Mouse (Mus musculus) adrenal gland, adult 18-20 months (tissue): ENCODE data around the gene Timeless. TPM values are rescaled to one million over a fixed set of nuclear protein-coding genes. Genes with fewer than 3 reads are reported as not detected.
"Not testable (repeated sequence)": the region's sequence is repeated elsewhere in the genome, so short reads cannot be mapped to it uniquely, and the experiment has no call there.

Experiments used
- DNase-seq, 2 experiments: peaks; one replicate each; pipeline ENCODE4 v3.0.0; 2021 to 2022; ENCODE audit warnings: low spot score in 2 of 2
- long read RNA-seq, 2 experiments: library from polyadenylated mRNA; stranded (forward); transcript quantifications; one replicate each; pipeline ENCODE4 v2.0.0; 2021
- total RNA-seq, 2 experiments: library from RNA; stranded (reverse); gene quantifications; 1 replicate in 1 of 2; 2 replicates in 1 of 2; pipeline ENCODE4 v1.2.3; 2021

Gene Timeless
- 1 to 10 TPM; 3.9 to 5.4 TPM for total RNA-seq
- long read RNA-seq, experiment 1, full-length matches to known transcripts = 2 of 3 reads
- long read RNA-seq, experiment 1, partial matches to known transcripts = 0 of 3 reads
- long read RNA-seq, experiment 1, other reads (novel, unspliced or antisense) = 1 of 3 reads
- long read RNA-seq, experiment 2, full-length matches to known transcripts = 7 of 17 reads
- long read RNA-seq, experiment 2, partial matches to known transcripts = 8 of 17 reads
- long read RNA-seq, experiment 2, other reads (novel, unspliced or antisense) = 2 of 17 reads

GRCm38 (mm10) chr10:128231697-128232419 is at the start of gene Timeless:
TSS of gene Timeless (plus strand) at chr10:128232065.
- peak; percentile 91 to 92 for DNase-seq

DNA sequence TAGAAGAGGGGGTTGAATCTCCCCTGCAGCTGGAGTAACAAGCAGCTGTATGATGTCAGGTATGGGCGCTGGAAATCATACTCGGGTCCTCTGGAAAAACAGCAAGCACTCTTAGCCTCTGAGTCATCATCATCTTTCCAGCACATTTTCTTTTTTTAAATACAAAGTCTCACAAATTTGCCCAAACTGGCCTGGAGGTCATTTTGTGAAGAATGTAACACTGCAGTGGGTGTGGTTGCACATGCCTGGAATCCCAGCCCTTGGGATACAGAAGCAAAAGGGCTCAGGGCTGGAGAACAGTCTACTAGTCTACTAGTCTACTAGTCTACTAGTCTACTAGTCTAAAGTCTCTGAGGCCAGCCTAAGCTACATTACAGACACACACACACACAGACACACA is 47.6 kb upstream of the Timeless start:
- DNase-seq = no peak

DNA sequence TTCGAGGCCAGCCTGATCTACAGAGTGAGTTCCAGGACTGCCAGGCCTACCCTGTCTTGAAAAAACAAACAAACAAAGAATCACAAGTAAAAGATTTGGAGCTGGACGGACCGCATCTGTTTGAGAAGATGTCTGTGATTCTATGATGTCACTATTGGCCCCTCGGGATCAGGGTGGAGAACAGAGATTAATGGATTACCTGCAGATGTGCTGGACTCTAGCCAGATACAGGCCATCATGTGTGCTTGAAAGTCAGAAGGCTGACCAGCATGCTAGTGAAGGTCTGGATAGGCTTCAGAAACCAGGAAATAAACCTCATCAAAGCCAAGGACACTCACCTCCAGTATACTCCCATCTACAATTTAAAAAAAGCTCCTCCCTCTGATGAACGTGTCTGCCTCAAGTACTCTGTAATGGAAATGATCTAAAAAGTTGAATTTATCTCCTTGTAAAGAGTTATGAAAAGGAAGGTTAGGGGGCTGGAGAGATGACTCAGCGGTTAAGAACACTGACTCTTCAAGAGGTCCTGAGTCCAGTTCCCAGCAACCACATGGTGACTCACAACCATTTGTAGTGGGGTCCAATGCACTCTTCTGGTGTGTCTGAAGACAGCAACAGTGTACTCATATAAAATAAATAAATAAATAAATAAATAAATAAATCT is 46.5 kb upstream of the Timeless start:
- no peak for DNase-seq

- peak; percentile 78 to 79 for DNase-seq
Observed at GRCm38 (mm10) chr10:128185959-128186358, 45.9 kb upstream of the Timeless start.

DNA sequence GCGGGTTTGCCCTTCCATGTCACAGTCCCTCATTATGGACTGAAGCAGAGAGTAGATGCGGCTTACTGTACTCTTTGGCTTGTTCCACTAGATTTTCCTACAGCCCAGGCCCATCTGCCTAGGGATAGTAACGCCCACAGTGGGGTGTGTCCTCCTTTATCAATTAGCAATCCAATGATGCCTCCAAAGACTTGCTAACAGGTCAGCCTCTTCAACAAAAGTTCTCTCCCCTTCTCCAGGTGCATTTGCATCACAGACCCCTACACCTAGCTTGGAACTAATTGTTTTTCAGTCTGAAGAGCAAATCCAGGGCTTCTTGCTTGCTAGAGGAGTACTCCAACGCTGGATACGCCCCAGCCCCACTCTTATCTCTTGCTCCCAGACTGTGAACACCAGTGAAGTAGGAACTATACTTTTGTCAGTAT is 44.7 kb upstream of the Timeless start:
- no peak for DNase-seq

DNA sequence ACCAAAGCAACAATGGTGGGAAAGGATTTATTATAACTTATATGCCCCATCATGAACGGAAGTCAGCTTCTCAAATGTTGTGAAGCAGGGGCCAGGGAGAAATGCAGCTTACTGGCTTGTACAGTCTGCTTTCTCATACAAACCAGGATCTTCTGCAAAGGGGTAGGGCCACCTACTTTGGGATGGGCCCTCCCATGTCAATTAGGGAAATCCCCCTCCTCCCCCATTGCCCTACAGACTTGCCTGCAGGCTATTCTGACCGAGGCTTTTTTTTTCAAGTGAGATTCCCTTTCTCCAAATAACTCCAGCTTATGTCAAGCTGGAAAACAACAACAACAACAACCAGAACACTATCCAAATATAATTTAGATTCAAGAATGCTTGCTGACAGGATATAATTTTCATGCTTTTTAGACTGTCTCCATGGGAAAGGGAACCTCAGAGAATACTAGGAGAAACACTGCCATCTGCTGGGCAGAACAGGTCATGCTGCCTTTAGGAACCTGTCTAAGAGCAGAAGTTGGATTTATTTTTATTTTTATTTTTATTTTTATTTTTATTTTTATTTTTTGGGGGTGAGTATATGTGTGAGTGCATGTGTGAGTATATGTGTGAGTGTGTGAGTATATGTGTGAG is 43.5 kb upstream of the Timeless start:
- peak; percentile 70 to 77 for DNase-seq

- DNase-seq = no peak
Observed at GRCm38 (mm10) chr10:128191472-128191871, 40.4 kb upstream of the Timeless start.

DNA sequence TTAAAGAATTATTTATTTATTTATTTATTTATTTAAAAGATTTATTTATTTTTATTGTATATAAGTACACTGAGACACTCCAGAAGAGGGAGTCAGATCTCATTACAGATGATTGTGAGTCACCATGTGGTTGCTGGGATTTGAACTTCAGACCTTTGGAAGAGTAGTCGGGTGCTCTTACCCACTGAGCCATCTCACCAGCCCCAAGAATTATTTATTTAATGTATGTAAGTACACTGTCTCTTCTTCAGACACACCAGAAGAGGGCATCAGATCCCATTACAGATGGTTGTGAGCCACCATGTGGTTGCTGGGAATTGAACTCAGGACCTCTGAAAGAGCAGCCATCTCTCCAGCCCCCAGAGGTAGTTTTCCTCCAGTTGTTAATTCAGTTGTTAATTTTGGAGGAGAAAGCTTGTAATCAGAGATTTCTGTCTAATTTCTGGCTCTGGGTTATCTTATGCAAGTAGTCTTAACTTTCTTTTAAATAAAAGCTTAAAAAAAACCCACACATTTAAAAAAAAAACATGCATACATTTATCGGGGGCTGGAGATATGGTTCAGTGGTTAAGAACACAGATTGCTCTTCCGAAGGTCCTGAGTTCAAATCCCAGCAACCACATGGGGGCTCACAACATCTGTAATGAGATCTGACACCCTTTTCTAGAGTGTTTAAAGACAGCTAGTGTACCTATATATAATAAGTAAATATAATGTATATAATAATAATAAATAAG is 39.7 kb upstream of the Timeless start:
- not testable (repeated sequence) for DNase-seq

DNA sequence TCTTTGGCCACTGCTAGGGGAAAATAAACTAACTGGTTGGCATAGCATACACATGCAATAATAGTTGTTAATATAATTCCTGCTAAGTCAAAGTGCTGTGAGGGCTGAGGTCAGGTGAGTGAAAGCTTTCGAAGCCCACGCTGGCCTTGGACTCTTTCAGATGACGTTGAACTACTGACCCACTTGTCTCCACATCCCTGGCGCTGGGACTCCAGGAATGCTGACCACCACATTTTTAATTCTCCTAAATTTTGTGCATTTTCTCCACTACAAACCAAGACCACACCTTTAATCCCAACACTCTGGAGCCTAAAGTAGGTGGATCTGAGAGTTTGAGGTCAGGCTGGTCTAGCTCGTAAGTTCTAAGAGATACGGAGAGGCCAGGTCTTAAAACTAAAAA is 38.8 kb upstream of the Timeless start:
- no peak for DNase-seq

- peak; percentile 95 to 96 for DNase-seq
Observed at GRCm38 (mm10) chr10:128194024-128194550, 37.8 kb upstream of the Timeless start, which contains the start of gene Gls2. TSS of gene Gls2 (plus strand) at chr10:128194457.

GRCm38 (mm10) chr10:128194551-128195461 is 37.1 kb upstream of the Timeless start:
- peak in 1 of 2 experiments; percentile 66 for DNase-seq

GRCm38 (mm10) chr10:128201856-128202255 is 30.0 kb upstream of the Timeless start:
- DNase-seq = no peak

DNA sequence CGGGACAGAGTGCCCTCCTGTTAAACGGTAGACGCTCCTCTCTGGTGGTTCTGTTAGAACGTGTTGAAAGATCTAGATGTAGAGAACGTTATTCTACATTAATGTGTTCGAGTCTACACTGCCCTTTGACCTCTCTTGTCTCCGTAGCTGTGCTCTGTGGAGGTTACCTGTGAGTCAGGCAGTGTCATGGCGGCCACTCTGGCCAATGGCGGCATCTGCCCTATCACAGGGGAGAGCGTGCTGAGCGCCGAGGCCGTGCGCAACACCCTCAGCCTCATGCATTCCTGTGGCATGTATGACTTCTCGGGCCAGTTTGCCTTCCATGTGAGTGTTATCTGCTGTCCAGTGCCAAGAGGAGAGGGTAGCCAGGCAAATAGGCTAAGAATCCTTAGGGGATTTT is 26.9 kb upstream of the Timeless start:
- DNase-seq = no peak

DNA sequence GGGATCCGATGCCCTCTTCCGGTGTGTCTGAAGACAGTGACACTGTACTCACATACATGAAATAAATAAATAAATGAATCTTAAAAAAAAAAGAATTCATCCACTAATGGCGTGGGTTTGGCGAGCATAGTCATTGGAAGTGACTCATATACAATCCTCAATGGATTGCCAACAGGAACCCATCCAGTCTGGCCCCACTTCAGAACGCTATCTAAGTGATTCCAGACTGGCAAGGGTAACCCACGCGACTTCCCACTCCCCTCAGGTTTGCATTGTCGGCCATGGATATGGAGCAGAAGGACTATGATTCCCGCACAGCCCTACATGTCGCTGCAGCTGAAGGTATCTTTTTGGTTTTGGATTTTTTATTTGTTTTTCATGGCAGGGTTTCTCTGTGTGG is 23.5 kb upstream of the Timeless start:
- DNase-seq = no peak

DNA sequence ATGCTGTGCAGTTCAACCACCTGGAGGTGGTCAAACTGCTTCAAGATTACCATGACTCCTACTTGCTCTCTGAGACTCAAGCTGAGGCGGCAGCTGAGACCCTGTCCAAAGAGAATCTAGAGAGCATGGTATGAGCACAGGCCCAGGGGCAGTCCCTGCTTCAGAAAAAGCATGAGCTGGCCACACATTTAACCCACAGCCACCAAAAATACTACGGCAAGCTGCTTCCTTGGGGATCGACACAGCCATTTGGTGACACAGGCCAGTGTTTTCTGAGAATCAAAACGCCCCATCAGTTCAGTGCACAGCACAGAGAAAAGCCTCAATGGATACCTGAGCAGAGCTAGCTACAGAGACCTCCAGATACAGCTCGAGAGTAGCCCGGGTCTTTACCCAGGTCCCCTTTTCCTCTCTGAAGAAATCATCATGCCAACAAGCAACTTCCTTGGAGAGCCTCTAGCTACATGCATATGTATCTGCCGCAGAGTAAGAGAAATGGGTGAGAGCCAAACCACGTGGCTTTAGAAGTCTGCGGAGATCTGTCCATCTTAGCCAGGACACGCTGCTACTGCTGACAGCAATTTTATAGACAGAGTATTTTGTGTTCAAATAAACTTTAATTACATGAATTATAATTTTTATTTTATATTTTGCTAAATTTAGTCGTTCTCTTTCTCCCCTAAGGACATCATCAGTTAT is 22.4 kb upstream of the Timeless start:
- no peak for DNase-seq

- DNase-seq = no peak
Observed at GRCm38 (mm10) chr10:128210131-128210530, 21.7 kb upstream of the Timeless start.

- DNase-seq = peak; percentile 27 to 34
Observed at GRCm38 (mm10) chr10:128210954-128211353, 20.9 kb upstream of the Timeless start.

- DNase-seq = peak; percentile 87 to 89
Observed at GRCm38 (mm10) chr10:128211390-128212108, 20.3 kb upstream of the Timeless start, which contains the start of gene Spryd4. TSS of gene Spryd4 (minus strand) at chr10:128211807.
